Mouse (Mus musculus): Measurements from ENCODE around the gene G2e3. TPM values are rescaled to one million over a fixed set of nuclear protein-coding genes. Genes with fewer than 3 reads are reported as not detected.
A peak's percentile ranks its signal among the peaks of the same experiment; 100 is the strongest.

The G2e3 gene
- polyA plus RNA-seq (2016; fragmentation: Nextera tagmentation; extraction: Ambion mirVana) = 45.4 and 48.4 TPM in 2 replicates

- Histone ChIP-seq H3K4me1 (peaks cover 19% of the 10 kb centered on the region), H3K27ac (replicated peaks) (peak within 1 kb of the TSS; percentile 98), H3K36me3 (replicated peaks) (peaks cover 28% of the 10 kb centered on the region), H3K4me3 (peak within 1 kb of the TSS; percentile 81), H3K27me3 (replicated peaks; ENCODE audit: low read depth, poor library complexity, severe bottlenecking) (no peaks in the 10 kb centered on the region), H3K9me3 (no peaks in the 10 kb centered on the region)
- peak; percentile 97 for DNase-seq (ENCODE audit: low spot score)
- WGBS = under 1% methylated on average over 70 of the region's 70 CpGs
These were observed at the start of gene G2e3 for GRCm38 (mm10) chr12:51347988-51348697. TSS of gene G2e3 (plus strand) at chr12:51348061.

GRCm38 (mm10) chr12:51323604-51324003, 24.3 kb upstream of the G2e3 start:
- Histone ChIP-seq H3K4me3 (no peak overlapping the region), H3K27me3 (replicated peaks; ENCODE audit: low read depth, poor library complexity, severe bottlenecking) (no peaks in the 10 kb centered on the region), H3K27ac (replicated peaks) (no peak overlapping the region), H3K9me3 (no peaks in the 10 kb centered on the region), H3K4me1 (no peaks in the 10 kb centered on the region), H3K36me3 (replicated peaks) (no peaks in the 10 kb centered on the region)
- DNase-seq (ENCODE audit: low spot score) = no peak
- 89% methylated on average over 3 of the region's 3 CpGs for WGBS

- Histone ChIP-seq H3K36me3 (replicated peaks) (no peaks in the 10 kb centered on the region), H3K9me3 (no peaks in the 10 kb centered on the region), H3K27me3 (replicated peaks; ENCODE audit: low read depth, poor library complexity, severe bottlenecking) (no peaks in the 10 kb centered on the region), H3K27ac (replicated peaks) (no peak overlapping the region), H3K4me3 (no peak overlapping the region), H3K4me1 (no peaks in the 10 kb centered on the region)
- DNase-seq (ENCODE audit: low spot score) = no peak
- WGBS = 88% methylated on average over 3 of the region's 3 CpGs
These were observed 21.0 kb upstream of the G2e3 start for GRCm38 (mm10) chr12:51326819-51327218.

GRCm38 (mm10) chr12:51337014-51337413, 10.8 kb upstream of the G2e3 start:
- Histone ChIP-seq H3K4me1 (no peaks in the 10 kb centered on the region), H3K9me3 (no peaks in the 10 kb centered on the region), H3K27me3 (replicated peaks; ENCODE audit: low read depth, poor library complexity, severe bottlenecking) (no peaks in the 10 kb centered on the region), H3K36me3 (replicated peaks) (no peaks in the 10 kb centered on the region), H3K4me3 (no peak overlapping the region), H3K27ac (replicated peaks) (no peak overlapping the region)
- WGBS = 91% methylated on average over 1 of the region's 1 CpGs
- no peak for DNase-seq (ENCODE audit: low spot score)

- no peaks in the 10 kb centered on the region for H3K9me3 ChIP-seq
- H3K27me3 ChIP-seq (replicated peaks; ENCODE audit: low read depth, poor library complexity, severe bottlenecking) = no peaks in the 10 kb centered on the region
- DNase-seq (ENCODE audit: low spot score) = peak; percentile 53
- 26% methylated on average over 4 of the region's 4 CpGs for WGBS
- H3K27ac ChIP-seq (replicated peaks) = no peak overlapping the region
- peaks cover 19% of the 10 kb centered on the region for H3K4me1 ChIP-seq
- no peak overlapping the region for H3K4me3 ChIP-seq
- peaks cover 8% of the 10 kb centered on the region; the same call in 1 of the 2 replicates for H3K36me3 ChIP-seq (replicated peaks)
These were observed 1.7 kb upstream of the G2e3 start for GRCm38 (mm10) chr12:51346121-51346520.

- Histone ChIP-seq H3K27ac (replicated peaks) (peak overlapping the region; percentile 98), H3K4me1 (peaks cover 19% of the 10 kb centered on the region), H3K36me3 (replicated peaks) (peaks cover 34% of the 10 kb centered on the region), H3K4me3 (peak overlapping the region; percentile 81), H3K9me3 (no peaks in the 10 kb centered on the region), H3K27me3 (replicated peaks; ENCODE audit: low read depth, poor library complexity, severe bottlenecking) (no peaks in the 10 kb centered on the region)
- WGBS = under 1% methylated on average over 10 of the region's 10 CpGs
- no peak for DNase-seq (ENCODE audit: low spot score)
These were observed 787 bp downstream of the G2e3 start for GRCm38 (mm10) chr12:51348698-51348998.

- 94% methylated on average over 8 of the region's 8 CpGs for WGBS
These were observed 7.4 kb downstream of the G2e3 start for GRCm38 (mm10) chr12:51355296-51355695.

GRCm38 (mm10) chr12:51361294-51361693, 13.4 kb downstream of the G2e3 start:
- H3K4me1 ChIP-seq = no peaks in the 10 kb centered on the region

More at GRCm38 (mm10) chr12:51355296-51355695, 7.4 kb downstream of the G2e3 start:
- Histone ChIP-seq H3K4me1 (peaks cover 6% of the 10 kb centered on the region), H3K27ac (replicated peaks) (no peak overlapping the region), H3K36me3 (replicated peaks) (peaks cover 100% of the 10 kb centered on the region), H3K27me3 (replicated peaks; ENCODE audit: low read depth, poor library complexity, severe bottlenecking) (no peaks in the 10 kb centered on the region), H3K4me3 (no peak overlapping the region), H3K9me3 (no peaks in the 10 kb centered on the region)
- DNase-seq (ENCODE audit: low spot score) = no peak

GRCm38 (mm10) chr12:51362898-51363297, 15.0 kb downstream of the G2e3 start:
- Histone ChIP-seq H3K27ac (replicated peaks) (no peak overlapping the region), H3K36me3 (replicated peaks) (peaks cover 99% of the 10 kb centered on the region), H3K27me3 (replicated peaks; ENCODE audit: low read depth, poor library complexity, severe bottlenecking) (no peaks in the 10 kb centered on the region), H3K4me1 (no peaks in the 10 kb centered on the region), H3K4me3 (no peak overlapping the region), H3K9me3 (no peaks in the 10 kb centered on the region)
- WGBS = 95% methylated on average over 1 of the region's 1 CpGs
- no peak for DNase-seq (ENCODE audit: low spot score)

More at GRCm38 (mm10) chr12:51361294-51361693, 13.4 kb downstream of the G2e3 start:
- Histone ChIP-seq H3K36me3 (replicated peaks) (peaks cover 99% of the 10 kb centered on the region), H3K9me3 (no peaks in the 10 kb centered on the region), H3K27me3 (replicated peaks; ENCODE audit: low read depth, poor library complexity, severe bottlenecking) (no peaks in the 10 kb centered on the region), H3K27ac (replicated peaks) (no peak overlapping the region), H3K4me3 (no peak overlapping the region)
- DNase-seq (ENCODE audit: low spot score) = no peak

GRCm38 (mm10) chr12:51368504-51368903, 20.6 kb downstream of the G2e3 start:
- 97% methylated on average over 3 of the region's 3 CpGs for WGBS
- Histone ChIP-seq H3K27me3 (replicated peaks; ENCODE audit: low read depth, poor library complexity, severe bottlenecking) (no peaks in the 10 kb centered on the region), H3K9me3 (no peaks in the 10 kb centered on the region), H3K27ac (replicated peaks) (no peak overlapping the region), H3K4me3 (no peak overlapping the region), H3K36me3 (replicated peaks) (peaks cover 100% of the 10 kb centered on the region), H3K4me1 (no peaks in the 10 kb centered on the region)
- DNase-seq (ENCODE audit: low spot score) = no peak

- peaks cover 43% of the 10 kb centered on the region for H3K36me3 ChIP-seq (replicated peaks)
- peak within 1 kb of the TSS; percentile 81 for H3K4me3 ChIP-seq
- H3K27ac ChIP-seq (replicated peaks) = peak within 1 kb of the TSS; percentile 91
- H3K9me3 ChIP-seq = no peaks in the 10 kb centered on the region
- no peaks in the 10 kb centered on the region for H3K27me3 ChIP-seq (replicated peaks; ENCODE audit: low read depth, poor library complexity, severe bottlenecking)
- 0 out of 2 replicates have a peak, but pooled peaks cover 3% of the 10 kb centered on the region for H3K4me1 ChIP-seq
- 1% methylated on average over 34 of the region's 34 CpGs for WGBS
- DNase-seq (ENCODE audit: low spot score) = peak; percentile 95
These were observed 29.4 kb downstream of the G2e3 start, which contains the start of gene Scfd1 for GRCm38 (mm10) chr12:51377003-51377887. TSS of gene Scfd1 (plus strand) at chr12:51377510.

GRCm38 (mm10) chr12:51377888-51378190, 30.0 kb downstream of the G2e3 start:
- DNase-seq (ENCODE audit: low spot score) = no peak
- no peaks in the 10 kb centered on the region for H3K27me3 ChIP-seq (replicated peaks; ENCODE audit: low read depth, poor library complexity, severe bottlenecking)
- H3K4me1 ChIP-seq = 0 out of 2 replicates have a peak, but pooled peaks cover 3% of the 10 kb centered on the region
- WGBS = 25% methylated on average over 6 of the region's 6 CpGs
- H3K4me3 ChIP-seq = peak overlapping the region; percentile 81
- H3K36me3 ChIP-seq (replicated peaks) = peaks cover 38% of the 10 kb centered on the region
- peak overlapping the region; percentile 91 for H3K27ac ChIP-seq (replicated peaks)
- H3K9me3 ChIP-seq = no peaks in the 10 kb centered on the region

- H3K27ac ChIP-seq (replicated peaks) = no peak overlapping the region
- H3K9me3 ChIP-seq = no peaks in the 10 kb centered on the region
- no peak for DNase-seq (ENCODE audit: low spot score)
- H3K4me3 ChIP-seq = no peak overlapping the region
- 97% methylated on average over 6 of the region's 6 CpGs for WGBS
- H3K4me1 ChIP-seq = no peaks in the 10 kb centered on the region
- peaks cover 91% of the 10 kb centered on the region for H3K36me3 ChIP-seq (replicated peaks)
- no peaks in the 10 kb centered on the region for H3K27me3 ChIP-seq (replicated peaks; ENCODE audit: low read depth, poor library complexity, severe bottlenecking)
These were observed 52.0 kb downstream of the G2e3 start for GRCm38 (mm10) chr12:51399871-51400270.
